Mouse (Mus musculus): ENCODE results near the gene Celf1.

The Celf1 gene

GRCm38 (mm10) chr2:90939750-90940149 is 432 bp upstream of the Celf1 start:
- in situ Hi-C loops (cut with MseI, MboI): no loop called here

DNA sequence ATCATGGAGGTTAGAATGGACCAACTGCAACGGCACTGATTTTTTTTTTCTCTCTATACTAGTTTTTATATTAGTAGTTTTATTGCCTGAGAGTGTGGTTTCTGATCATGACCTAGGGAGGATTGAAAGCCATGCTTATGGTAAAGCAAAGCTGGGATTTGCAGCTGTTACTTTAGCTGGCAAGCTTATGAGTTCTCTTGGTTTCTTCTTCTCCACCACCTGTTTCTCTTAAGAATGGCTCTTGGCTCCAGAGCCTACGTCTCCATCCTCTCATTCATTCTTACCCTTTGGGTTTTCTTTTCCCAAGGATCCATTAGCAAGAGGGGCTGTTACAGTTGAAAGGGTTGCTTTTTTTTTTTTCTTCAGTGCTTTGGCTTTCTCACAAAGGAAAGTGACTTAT is 1.6 kb downstream of the Celf1 start:
- in situ Hi-C loops (cut with MseI, MboI): no loop called here

- in situ Hi-C loops (cut with MseI, MboI): no loop called here
Measured at GRCm38 (mm10) chr2:90950149-90950548, 10.0 kb downstream of the Celf1 start.

DNA sequence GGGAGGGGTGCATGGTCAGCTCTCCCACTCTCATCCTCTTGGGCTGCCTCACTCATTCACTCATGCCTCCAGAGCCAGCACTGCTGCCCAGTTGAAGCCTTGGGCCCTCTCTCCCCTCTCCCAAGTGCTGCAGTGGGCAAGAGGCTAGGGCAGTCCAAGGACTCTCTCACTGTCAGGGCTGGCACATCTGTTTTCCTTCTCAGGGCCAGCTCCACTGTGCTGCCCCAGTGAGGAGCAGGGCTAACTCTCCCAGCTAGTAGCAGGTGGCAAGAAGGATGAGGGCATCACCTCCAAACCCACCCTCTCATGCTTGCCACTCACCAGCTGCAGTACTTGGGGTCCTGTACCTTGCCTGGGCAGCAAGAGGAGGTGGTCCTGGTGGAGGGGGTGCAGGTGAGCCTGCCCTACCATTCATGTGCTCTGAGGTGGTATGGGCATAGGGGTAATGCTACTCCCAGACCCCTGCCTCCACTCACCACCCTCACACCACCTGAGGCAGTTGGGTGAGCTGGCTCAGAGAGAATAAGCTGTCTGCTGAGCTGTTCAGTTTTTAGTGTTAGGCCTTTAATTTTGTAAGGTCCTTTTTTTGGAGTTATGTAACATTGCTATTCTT is 10.5 kb downstream of the Celf1 start:
- in situ Hi-C loops (cut with MseI, MboI): no loop called here

DNA sequence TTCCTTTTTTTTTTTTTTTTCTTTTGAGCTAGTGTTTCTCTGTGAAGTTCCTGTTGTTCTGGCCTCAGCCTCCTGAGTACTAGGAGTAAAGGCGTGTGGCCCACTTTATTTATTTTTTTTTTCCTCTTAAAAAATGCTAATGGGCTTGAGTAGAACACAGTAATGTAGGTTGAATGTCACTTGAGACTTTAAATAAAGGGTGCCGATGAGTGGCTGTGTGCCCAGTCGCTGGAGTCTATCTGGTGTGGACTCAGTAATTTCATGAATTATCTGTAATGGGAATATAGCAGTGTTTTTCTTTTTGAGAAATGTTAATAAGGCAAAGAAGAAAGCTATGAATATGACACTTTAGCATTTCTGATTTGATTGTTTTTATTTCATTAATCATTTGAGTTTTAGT is 13.3 kb downstream of the Celf1 start:
- in situ Hi-C loops (cut with MseI, MboI): no loop called here

- in situ Hi-C loops (cut with MseI, MboI): no loop called here
Measured at GRCm38 (mm10) chr2:90956053-90956452, 15.9 kb downstream of the Celf1 start.

DNA sequence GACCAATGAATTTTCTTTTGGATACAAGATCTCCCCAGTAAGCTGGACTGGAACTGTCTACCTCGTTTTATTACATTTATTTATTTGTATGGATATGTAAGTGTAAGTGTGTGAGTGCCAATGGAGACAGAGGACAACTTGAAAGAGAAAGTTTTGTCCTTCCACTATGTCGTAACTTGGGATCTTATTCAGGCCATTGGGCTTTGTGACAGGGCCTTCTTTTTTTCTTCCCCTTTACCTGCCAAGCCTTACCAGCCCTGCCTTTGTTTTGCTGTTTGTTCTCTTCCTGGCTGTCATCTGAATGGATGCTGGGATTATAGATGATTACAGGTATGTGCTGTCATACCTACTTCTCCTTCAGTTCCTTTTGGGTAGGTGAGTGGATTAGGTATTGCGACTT is 18.7 kb downstream of the Celf1 start:
- in situ Hi-C loops (cut with MseI, MboI): no loop called here

- in situ Hi-C loops (cut with MseI, MboI): no loop called here
Measured at GRCm38 (mm10) chr2:90960012-90960411, 19.8 kb downstream of the Celf1 start.

- in situ Hi-C loops (cut with MseI, MboI): no loop called here
Measured at GRCm38 (mm10) chr2:90963304-90963703, 23.1 kb downstream of the Celf1 start.

GRCm38 (mm10) chr2:90964811-90965465 is 24.8 kb downstream of the Celf1 start:
- in situ Hi-C loops (cut with MseI, MboI): no loop called here

DNA sequence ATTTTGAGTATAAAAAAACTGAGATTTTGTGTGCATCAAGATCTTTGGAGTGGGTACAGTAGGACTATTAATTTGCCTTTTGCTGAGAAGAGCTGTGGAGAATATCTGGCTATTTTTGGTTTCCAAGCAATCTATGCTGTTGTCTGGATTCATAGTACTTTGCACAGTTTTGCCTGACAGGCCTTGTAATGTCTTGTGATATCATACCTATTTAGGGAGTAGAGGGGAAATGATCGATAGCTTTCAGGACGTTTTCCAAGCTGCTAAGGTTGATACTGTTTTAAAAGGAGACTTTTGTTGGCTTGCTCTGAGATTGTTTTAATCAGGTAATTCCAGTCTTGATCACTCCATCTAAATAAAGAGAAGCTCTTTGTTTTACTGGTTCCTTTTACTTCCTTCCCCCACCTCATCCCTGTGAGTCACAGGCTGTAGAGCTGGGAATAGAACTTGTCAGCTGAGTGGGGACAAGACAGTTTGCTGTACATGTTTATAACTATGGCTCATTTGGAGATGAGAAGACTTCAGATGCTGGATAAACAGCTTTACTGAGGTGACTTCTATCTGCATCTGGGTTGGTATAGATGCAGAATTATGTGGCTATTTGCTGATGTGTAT is 25.4 kb downstream of the Celf1 start:
- in situ Hi-C loops (cut with MseI, MboI): no loop called here

- in situ Hi-C loops (cut with MseI, MboI): no loop called here
Measured at GRCm38 (mm10) chr2:90970606-90971005, 30.4 kb downstream of the Celf1 start.

GRCm38 (mm10) chr2:90974101-90974500 is 33.9 kb downstream of the Celf1 start:
- in situ Hi-C loops (cut with MseI, MboI): no loop called here

DNA sequence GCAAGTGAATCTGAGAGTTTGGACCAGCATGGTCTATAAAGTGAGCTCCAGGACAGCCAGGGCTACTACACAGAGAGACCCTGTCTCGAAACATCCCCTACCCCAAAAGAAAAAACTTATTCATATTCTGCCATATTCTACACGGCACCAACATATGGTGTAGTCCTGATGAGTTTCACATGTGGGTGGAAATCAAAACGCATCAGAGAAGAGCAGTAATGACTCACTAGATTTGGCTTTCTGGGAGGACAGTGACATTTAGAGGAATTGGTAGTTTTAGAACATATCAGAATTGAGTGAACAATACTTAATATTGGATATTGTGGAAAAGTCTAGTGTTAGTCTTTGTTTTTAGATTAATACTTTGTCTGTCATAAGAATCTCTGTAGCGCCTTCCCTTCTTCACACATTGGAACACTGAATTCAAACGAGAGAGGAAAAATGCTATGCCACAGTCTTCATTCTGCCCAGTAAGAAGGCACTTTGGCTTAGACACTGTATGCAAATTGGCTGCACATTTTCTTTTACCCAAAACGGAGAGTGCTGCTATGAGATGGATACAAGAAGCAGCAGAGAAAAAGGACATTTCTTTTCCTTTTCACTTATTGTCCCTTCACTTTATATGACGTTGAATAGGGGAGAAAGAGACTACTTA is 35.1 kb downstream of the Celf1 start:
- in situ Hi-C loops (cut with MseI, MboI): no loop called here

DNA sequence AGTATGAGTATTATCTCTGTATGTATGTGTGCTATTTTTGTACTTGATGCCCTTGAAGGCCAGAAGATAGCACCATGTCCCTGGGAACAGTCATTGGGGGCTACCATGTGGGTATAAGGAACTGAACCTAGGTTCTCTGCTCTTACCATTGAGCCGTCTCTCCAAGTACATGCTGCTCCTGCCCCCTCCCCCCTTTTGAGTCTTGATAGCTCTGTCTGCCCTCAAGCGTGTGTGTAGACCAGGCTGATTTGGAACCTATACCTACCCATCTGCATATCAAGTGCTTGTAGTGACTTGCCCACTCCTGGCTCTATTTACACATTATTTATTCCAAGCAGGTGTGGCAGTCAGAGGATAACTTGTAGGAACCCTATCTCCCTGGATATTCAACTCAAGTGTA is 36.4 kb downstream of the Celf1 start:
- in situ Hi-C loops (cut with MseI, MboI): no loop called here

- in situ Hi-C loops (cut with MseI, MboI): no loop called here
Measured at GRCm38 (mm10) chr2:90977291-90977690, 37.1 kb downstream of the Celf1 start.

DNA sequence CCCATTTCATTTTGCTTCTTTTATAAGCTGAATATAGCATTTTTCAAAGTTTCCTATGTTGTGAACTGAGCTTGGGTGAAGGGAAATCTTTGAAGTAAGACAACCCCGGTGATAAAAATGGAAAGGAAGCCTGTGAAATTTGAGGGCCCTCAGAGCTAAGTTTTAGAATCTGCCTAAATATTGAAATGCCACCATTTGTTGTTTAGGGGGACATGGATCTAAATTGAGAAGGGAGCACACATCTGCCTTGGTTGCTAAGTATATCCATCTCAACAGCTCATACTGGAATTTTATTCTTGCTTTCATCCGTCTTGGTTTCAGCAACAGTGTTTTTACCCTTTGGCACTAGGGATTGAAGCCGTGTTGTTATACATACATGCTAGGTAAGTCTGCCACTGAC is 45.9 kb downstream of the Celf1 start:
- in situ Hi-C loops (cut with MseI, MboI): no loop called here

DNA sequence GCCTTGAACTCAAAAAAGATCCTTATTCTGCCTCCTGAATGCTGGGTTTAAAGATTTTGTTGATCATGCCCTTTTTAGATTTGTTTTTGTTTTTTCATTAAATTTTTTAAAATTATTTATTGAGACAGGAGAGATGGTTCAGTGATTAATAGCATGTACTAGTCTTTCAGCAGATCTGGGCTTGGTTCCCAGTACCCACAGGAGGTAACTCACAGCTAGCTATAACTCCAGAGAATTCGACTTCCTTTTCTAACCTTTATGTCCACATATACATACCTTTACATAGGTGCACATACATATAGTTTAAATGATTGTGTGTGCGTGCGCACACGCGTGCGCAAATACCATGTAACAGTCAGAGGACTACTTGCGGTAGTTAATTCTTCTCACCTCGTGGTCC is 68.4 kb downstream of the Celf1 start:
- in situ Hi-C loops (cut with MseI, MboI): no loop called here

DNA sequence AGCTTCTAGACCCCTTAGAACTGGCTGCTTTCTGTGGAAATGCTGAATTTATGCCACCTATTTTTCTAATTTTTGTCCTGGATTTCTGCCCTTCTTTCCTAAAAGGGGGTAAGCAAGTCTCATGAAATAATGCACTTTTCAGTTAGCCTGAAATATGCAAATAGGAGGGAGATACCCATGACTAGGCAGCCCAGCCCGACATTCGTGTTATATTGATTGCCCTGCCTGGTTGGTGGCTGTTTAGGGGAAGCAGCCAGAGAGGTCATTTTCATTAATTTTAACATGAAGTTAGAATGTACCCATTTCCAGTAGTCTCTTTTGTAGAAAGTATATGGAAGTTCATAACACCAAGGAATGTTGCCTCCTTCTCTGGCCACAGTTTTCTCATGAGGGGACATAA is 73.7 kb downstream of the Celf1 start:
- in situ Hi-C loops (cut with MseI, MboI): no loop called here

GRCm38 (mm10) chr2:91015386-91015785 is 75.2 kb downstream of the Celf1 start:
- in situ Hi-C loops (cut with MseI, MboI): no loop called here

GRCm38 (mm10) chr2:91018061-91018788 is 78.0 kb downstream of the Celf1 start:
- in situ Hi-C loops (cut with MseI, MboI): no loop called here

- in situ Hi-C loops (cut with MseI, MboI): no loop called here
Measured at GRCm38 (mm10) chr2:91019911-91020310, 79.7 kb downstream of the Celf1 start.
